Mouse (Mus musculus) CH12.LX (cell line): ENCODE measurements around the gene Troap.

Source experiments
- CTCF ChIP-seq, 2 experiments: IDR thresholded peaks in 1 of 2; conservative IDR thresholded peaks in 1 of 2; 2 replicates each; pipeline ENCODE4 v1.5.1; 2011 to 2012; ENCODE audit warnings: low read depth in 2 of 2, low read length in 2 of 2, improper control_type of control experiment in 1 of 2, inconsistent platforms in 1 of 2, mild to moderate bottlenecking in 1 of 2, moderate library complexity in 1 of 2
- E2F4 ChIP-seq: IDR thresholded peaks from 2 replicates; pipeline ENCODE4 v1.6.1; 2011; ENCODE audit warnings: low read depth, low read length, improper control_type of control experiment; ENCODE audit not compliant: insufficient replicate concordance
- GABPA ChIP-seq: IDR thresholded peaks from 2 replicates; pipeline ENCODE4 v1.6.1; 2012; ENCODE audit warnings: low read depth, low read length, improper control_type of control experiment, inconsistent platforms; ENCODE audit not compliant: insufficient replicate concordance
- MAFK ChIP-seq: IDR thresholded peaks from 2 replicates; pipeline ENCODE4 v1.6.1; 2011; ENCODE audit warnings: low read length, improper control_type of control experiment; ENCODE audit not compliant: insufficient replicate concordance
- MYC ChIP-seq: IDR thresholded peaks from 2 replicates; pipeline ENCODE4 v1.6.1; 2011; ENCODE audit warnings: low read depth, mild to moderate bottlenecking, improper control_type of control experiment, low read length
- NRF1 ChIP-seq: IDR thresholded peaks from 2 replicates; pipeline ENCODE4 v1.6.1; 2014; ENCODE audit warnings: low read depth, mild to moderate bottlenecking, inconsistent platforms, low read length, improper control_type of control experiment, moderate library complexity
- POLR2A ChIP-seq: IDR thresholded peaks from 2 replicates; pipeline ENCODE4 v1.6.1; 2011; ENCODE audit warnings: low read depth, mild to moderate bottlenecking, improper control_type of control experiment, low read length
- UBTF ChIP-seq: IDR thresholded peaks from 2 replicates; pipeline ENCODE4 v1.6.1; 2012; ENCODE audit warnings: low read depth, mild to moderate bottlenecking, inconsistent platforms, low read length, improper control_type of control experiment, moderate library complexity
- USF1 ChIP-seq: IDR thresholded peaks from 2 replicates; pipeline ENCODE4 v1.6.1; 2014; ENCODE audit warnings: low read depth, mild to moderate bottlenecking, inconsistent platforms, low read length, improper control_type of control experiment
- ZC3H11A ChIP-seq: IDR thresholded peaks from 2 replicates; pipeline ENCODE4 v1.6.1; 2012; ENCODE audit warnings: low read depth, mild to moderate bottlenecking, inconsistent platforms, low read length, improper control_type of control experiment
- ZMIZ1 ChIP-seq: IDR thresholded peaks from 2 replicates; pipeline ENCODE4 v1.6.1; 2012; ENCODE audit warnings: low read depth, mild to moderate bottlenecking, inconsistent platforms, low read length, improper control_type of control experiment
- ZNF384 ChIP-seq: IDR thresholded peaks from 2 replicates; pipeline ENCODE4 v1.6.1; 2012; ENCODE audit warnings: low read depth, low read length, improper control_type of control experiment, inconsistent platforms

- TF ChIP-seq UBTF (no peak), E2F4 (no peak), CTCF (conservative IDR thresholded peaks at IDR 0.05 in 1 of 2, IDR thresholded peaks at IDR 0.05 in 1 of 2; ENCODE audit: low read depth in 2 of 2, low read length in 2 of 2) (no peak), POLR2A (no peak), ZC3H11A (no peak), MAFK (no peak), NRF1 (no peak), MYC (no peak), USF1 (no peak), GABPA (no peak), ZNF384 (no peak), ZMIZ1 (no peak)
Measured at GRCm38 (mm10) chr15:99055040-99055439, 19.3 kb upstream of the Troap start, which contains the start of gene Prph.
